ENCODE assay signal across 8 mouse cellular contexts in genomic region chr7:116245815-116246695, GRCm38 (mm10).
DNase-seq lines count a peak whose midpoint lies in the region; ATAC-seq lines count a peak whose summit lies in the region.

No protein-coding gene starts in this region.

- no peaks in the 10 kb centered on the region for H3K36me3 ChIP-seq in forebrain, embryonic 14.5 days (ENCODE audit: control insufficient read depth, insufficient read depth, low read length)
- H3K36me3 ChIP-seq in limb, embryonic 11.5 days (ENCODE audit: control insufficient read depth, insufficient read depth, low read length): no peaks in the 10 kb centered on the region
- H3K36me3 ChIP-seq in midbrain, embryonic 16.5 days (ENCODE audit: control insufficient read depth, insufficient read depth, low read length): no peaks in the 10 kb centered on the region

- H3K9me3 ChIP-seq in forebrain, embryonic 14.5 days (replicated peaks; ENCODE audit: control insufficient read depth, low read length): no peaks in the 10 kb centered on the region
- no peaks in the 10 kb centered on the region for H3K9me3 ChIP-seq in limb, embryonic 11.5 days (ENCODE audit: control insufficient read depth, low read length)
- H3K9me3 ChIP-seq in midbrain, embryonic 16.5 days (replicated peaks; ENCODE audit: control insufficient read depth, low read length, poor library complexity, severe bottlenecking): no peaks in the 10 kb centered on the region

- H3K4me1 ChIP-seq in forebrain, embryonic 14.5 days (ENCODE audit: control insufficient read depth, insufficient read depth, low read length): peaks cover 15% of the 10 kb centered on the region
- peaks cover 12% of the 10 kb centered on the region for H3K4me1 ChIP-seq in limb, embryonic 11.5 days (ENCODE audit: control insufficient read depth, insufficient read depth, low read length)
- peaks cover 14% of the 10 kb centered on the region for H3K4me1 ChIP-seq in midbrain, embryonic 16.5 days (ENCODE audit: control insufficient read depth, insufficient read depth, low read length)

- no peak overlapping the region for H3K27ac ChIP-seq in forebrain, embryonic 14.5 days (ENCODE audit: low read depth, low read length)
- H3K27ac ChIP-seq in limb, embryonic 11.5 days (replicated peaks; ENCODE audit: low read depth, low read length): no peak overlapping the region
- H3K27ac ChIP-seq in midbrain, embryonic 16.5 days (ENCODE audit: low read length): 0 out of 2 replicates have a peak overlapping the region, but pooled peaks have one; percentile 24

- no peaks in the 10 kb centered on the region for H3K27me3 ChIP-seq in forebrain, embryonic 14.5 days (replicated peaks; ENCODE audit: control insufficient read depth, insufficient read depth, low read length)
- H3K27me3 ChIP-seq in limb, embryonic 11.5 days (ENCODE audit: control insufficient read depth, insufficient read depth, low read length): no peaks in the 10 kb centered on the region
- H3K27me3 ChIP-seq in midbrain, embryonic 16.5 days (ENCODE audit: control insufficient read depth, insufficient read depth, low read depth, low read length): no peaks in the 10 kb centered on the region

- peak; percentile 71 for ATAC-seq in frontal cortex, adult (ENCODE audit: low TSS enrichment)
- no peak; the same call in 1 of the 2 replicates for ATAC-seq in forebrain, embryonic 14.5 days
- ATAC-seq in limb, embryonic 11.5 days (ENCODE audit: insufficient number of reproducible peaks, low FRiP score, low TSS enrichment, low read depth): 0 out of 2 replicates have a peak, but pooled peaks have one; percentile 21
- peak; percentile 56; the same call in 1 of the 2 replicates for ATAC-seq in midbrain, embryonic 16.5 days

- no peak for DNase-seq in frontal cortex, postnatal 10 days (ENCODE audit: low spot score in 2 of 2)
- peak; percentile 80 for DNase-seq in Muller cell, postnatal 12 days (ENCODE audit: inconsistent ontology term)
- peak; percentile 71 for DNase-seq in forebrain, embryonic 14.5 days (ENCODE audit: low spot score)
- DNase-seq in limb, embryonic 11.5 days (ENCODE audit: low spot score): peak; percentile 53
- no peak for DNase-seq in kidney, adult 8-10 months
- DNase-seq in right cerebral cortex, postnatal 25 days: no peak

- 35% methylated on average over 15 of the region's 15 CpGs for WGBS in forebrain, embryonic 14.5 days
- 19% methylated on average over 15 of the region's 15 CpGs for WGBS in limb, embryonic 11.5 days
- 33% methylated on average over 15 of the region's 15 CpGs for whole genome bisulfite sequencing in midbrain, embryonic 16.5 days

- peak overlapping the region; percentile 8; the same call in 1 of the 2 replicates for H3K9ac ChIP-seq in forebrain, embryonic 14.5 days (ENCODE audit: low read length)
- H3K9ac ChIP-seq in limb, embryonic 11.5 days (ENCODE audit: low read length): no peak overlapping the region
- peak overlapping the region; percentile 45 for H3K9ac ChIP-seq in midbrain, embryonic 16.5 days (ENCODE audit: low read depth, low read length)

- no peak overlapping the region for H3K4me3 ChIP-seq in forebrain, embryonic 14.5 days (ENCODE audit: low read depth, low read length)
- no peak overlapping the region for H3K4me3 ChIP-seq in limb, embryonic 11.5 days (ENCODE audit: low read depth, low read length)
- H3K4me3 ChIP-seq in midbrain, embryonic 16.5 days (ENCODE audit: low read depth, low read length): peak overlapping the region; percentile 4; the same call in 1 of the 2 replicates

- H3K4me2 ChIP-seq in forebrain, embryonic 14.5 days (ENCODE audit: low read length): peak overlapping the region; percentile 29; the same call in 1 of the 2 replicates
- H3K4me2 ChIP-seq in limb, embryonic 11.5 days (ENCODE audit: low read depth, severe bottlenecking): peak overlapping the region; percentile 35; the same call in 1 of the 2 replicates
- H3K4me2 ChIP-seq in midbrain, embryonic 16.5 days (ENCODE audit: low read length): peak overlapping the region; percentile 40

Comparison
In these comparisons a context has a peak if more than half of its experiments do, and no peak if none do; other contexts are left out.
1. DNase-seq: peak in Muller cell, postnatal 12 days (single experiment), forebrain, embryonic 14.5 days (single experiment) and limb, embryonic 11.5 days (single experiment); none in frontal cortex, postnatal 10 days (0 of 2), kidney, adult 8-10 months (0 of 2) and right cerebral cortex, postnatal 25 days (single experiment).
2. Peak in every context shown above with its lines, with median percentiles within 50 percentile points of each other: H3K4me2 ChIP-seq.